Mouse (Mus musculus) heart, embryonic 14.5 days (tissue): ENCODE measurements around the gene Nkx2-5. TPM values are rescaled to one million over a fixed set of nuclear protein-coding genes. Genes with fewer than 3 reads are reported as not detected.

Experiments
- ATAC-seq: fragments of 200-750 bp; cut with Nextera tagmentation; 2 replicates; pipeline ENCODE4 v1.8.0; 2017; ENCODE audit warnings: low read depth, moderate TSS enrichment; ENCODE audit not compliant: insufficient number of reproducible peaks, insufficient read depth, low FRiP score
- H3K27ac ChIP-seq, 2 experiments: fragments of 200-500 bp in 1 of 2; fragments of 300-500 bp in 1 of 2; sonication (generic) in 1 of 2; replicated peaks in 1 of 2; 2 replicates each; pipeline ENCODE4 v1.5.1; 2012 to 2014; ENCODE audit warnings: low read depth in 2 of 2, low read length in 2 of 2, control low read depth in 1 of 2, mild to moderate bottlenecking in 1 of 2, mixed read lengths in 1 of 2; ENCODE audit not compliant: control insufficient read depth in 1 of 2, insufficient read depth in 1 of 2
- H3K27me3 ChIP-seq: fragments of 300-500 bp; sonication (generic); 2 replicates; pipeline ENCODE4 v1.6.1; 2014; ENCODE audit warnings: mild to moderate bottlenecking, low read length, control low read depth; ENCODE audit not compliant: control insufficient read depth, insufficient read depth
- H3K36me3 ChIP-seq: fragments of 300-500 bp; sonication (generic); 2 replicates; pipeline ENCODE4 v1.6.1; 2014; ENCODE audit warnings: mild to moderate bottlenecking, control low read depth, low read length, mixed read lengths; ENCODE audit not compliant: control insufficient read depth, insufficient read depth
- H3K4me1 ChIP-seq, 2 experiments: fragments of 200-500 bp in 1 of 2; fragments of 300-500 bp in 1 of 2; sonication (generic) in 1 of 2; 2 replicates each; pipeline ENCODE4 v1.6.1; 2012 to 2014; ENCODE audit warnings: low read length in 2 of 2, control low read depth in 1 of 2, mixed read lengths in 1 of 2; ENCODE audit not compliant: control insufficient read depth in 2 of 2, insufficient read depth in 2 of 2
- H3K4me2 ChIP-seq: fragments of 300-500 bp; sonication (generic); 2 replicates; pipeline ENCODE4 v1.6.1; 2014; ENCODE audit warnings: mild to moderate bottlenecking, low read length
- H3K4me3 ChIP-seq, 2 experiments: fragments of 200-500 bp in 1 of 2; fragments of 300-500 bp in 1 of 2; sonication (generic) in 1 of 2; 2 replicates each; pipeline ENCODE4 v1.5.1; 2012 to 2014; ENCODE audit warnings: low read length in 2 of 2, mild to moderate bottlenecking in 2 of 2, control low read depth in 1 of 2, low read depth in 1 of 2, moderate library complexity in 1 of 2; ENCODE audit not compliant: control insufficient read depth in 1 of 2, insufficient read depth in 1 of 2
- H3K9ac ChIP-seq: fragments of 300-500 bp; sonication (generic); 2 replicates; pipeline ENCODE4 v1.6.1; 2014; ENCODE audit warnings: mild to moderate bottlenecking, low read length
- H3K9me3 ChIP-seq: fragments of 300-500 bp; sonication (generic); 2 replicates; pipeline ENCODE4 v1.6.1; 2016; ENCODE audit warnings: low read length, control low read depth; ENCODE audit not compliant: control insufficient read depth
- WGBS: fragments of 180-500 bp; shearing (Covaris S2); extraction: QIAGEN DNeasy Blood & Tissue Kit; methylation state at CpG from one replicate; pipeline ENCODE4 v1.1.7; 2014; 5-methylcytosine and 5-hydroxymethylcytosine counted together
- polyA plus RNA-seq: library from polyadenylated mRNA; unstranded; fragments of >200 nt; fragmentation: Nextera tagmentation; extraction: Ambion mirVana; gene quantifications from 2 replicates; pipeline ENCODE4 v1.2.1, GENCODE M21; 2014

Gene Nkx2-5
- polyA plus RNA-seq, 1 experiment from 2014 or later: 177 TPM

DNA sequence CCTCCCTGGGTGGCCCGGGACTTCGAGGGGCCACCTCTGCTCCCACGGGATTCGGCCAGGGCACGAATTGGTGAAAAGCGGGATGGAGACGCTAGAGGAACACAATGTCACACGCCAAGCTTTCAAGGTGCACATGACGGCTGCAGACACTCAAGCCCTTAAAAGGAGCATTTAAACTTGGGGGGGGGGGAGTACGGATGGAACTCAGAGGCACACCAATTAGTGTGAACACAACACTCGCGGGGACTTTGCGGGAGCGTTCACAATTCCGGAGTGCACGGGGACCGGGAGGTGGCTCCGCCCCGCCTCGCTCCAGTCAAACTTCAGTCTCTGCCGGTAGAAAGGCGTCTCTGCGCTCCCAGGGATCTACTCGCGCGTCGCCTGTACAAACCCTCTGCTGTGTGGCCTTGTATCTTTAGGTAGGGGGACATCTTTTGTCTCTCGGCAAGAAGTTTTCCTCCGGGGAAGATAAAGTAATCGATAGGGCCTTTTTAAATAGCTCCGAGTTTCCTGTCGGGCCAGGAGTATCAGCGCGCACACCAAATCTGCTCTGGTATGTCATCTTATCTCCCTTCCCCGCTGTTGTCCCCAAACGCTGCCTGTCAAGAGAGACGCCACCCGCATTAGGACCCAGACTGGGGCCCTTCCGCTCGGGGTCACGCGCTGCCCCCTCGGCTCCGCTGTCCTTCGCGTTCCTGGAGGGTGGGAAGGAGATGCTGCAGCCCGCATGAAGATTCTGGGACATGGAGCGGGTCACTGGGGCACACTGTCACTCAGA is 5.7 kb upstream of the Nkx2-5 start:
- H3K9me3 ChIP-seq: no peaks in the 10 kb centered on the region
- H3K27me3 ChIP-seq: peaks cover 15% of the 10 kb centered on the region; the same call in 1 of the 2 replicates
- no peaks in the 10 kb centered on the region for H3K36me3 ChIP-seq
- ATAC-seq: peak; percentile 57
- H3K27ac ChIP-seq: peak overlapping the region; percentile 98 to 99
- peaks cover 2 to 12% of the 10 kb centered on the region in 2 experiments; a peak in 3 of 4 replicates for H3K4me1 ChIP-seq
- peak overlapping the region; percentile 54 to 78 for H3K4me3 ChIP-seq
- peak overlapping the region; percentile 75 for H3K4me2 ChIP-seq
- under 1% methylated on average over 48 of the region's 48 CpGs for WGBS
- H3K9ac ChIP-seq: peak overlapping the region; percentile 94

- Histone ChIP-seq H3K9ac (peak overlapping the region; percentile 94), H3K27me3 (peaks cover 16% of the 10 kb centered on the region; the same call in 1 of the 2 replicates), H3K4me2 (peak overlapping the region; percentile 75), H3K9me3 (no peaks in the 10 kb centered on the region), H3K4me1 (peaks cover 2 to 11% of the 10 kb centered on the region in 2 experiments; a peak in 3 of 4 replicates), H3K36me3 (no peaks in the 10 kb centered on the region), H3K4me3 (peak overlapping the region; percentile 54 to 78), H3K27ac (peak overlapping the region; percentile 98 to 99)
- no peak for ATAC-seq
- WGBS: under 1% methylated on average over 44 of the region's 44 CpGs
Observed at GRCm38 (mm10) chr17:26849746-26850357, 5.0 kb upstream of the Nkx2-5 start.

- Histone ChIP-seq H3K36me3 (no peaks in the 10 kb centered on the region), H3K9me3 (no peaks in the 10 kb centered on the region), H3K4me2 (peak overlapping the region; percentile 75), H3K27ac (peak overlapping the region; percentile 98 to 99), H3K9ac (peak overlapping the region; percentile 94), H3K4me3 (peak overlapping the region; percentile 54 to 78), H3K4me1 (peaks cover 2 to 9% of the 10 kb centered on the region in 2 experiments), H3K27me3 (peaks cover 16% of the 10 kb centered on the region; the same call in 1 of the 2 replicates)
- 1% methylated on average over 19 of the region's 19 CpGs for WGBS
- ATAC-seq: no peak
Observed at GRCm38 (mm10) chr17:26849106-26849745, 4.4 kb upstream of the Nkx2-5 start.

- H3K36me3 ChIP-seq: no peaks in the 10 kb centered on the region
- H3K4me1 ChIP-seq: peaks cover 2 to 4% of the 10 kb centered on the region in 2 experiments; a peak in 3 of 4 replicates
- no peaks in the 10 kb centered on the region for H3K9me3 ChIP-seq
- H3K9ac ChIP-seq: peak overlapping the region; percentile 82
- H3K27ac ChIP-seq: peak overlapping the region; percentile 82
- 4% methylated on average over 6 of the region's 6 CpGs for WGBS
- peak overlapping the region; percentile 23 to 27; a peak in 3 of 4 replicates for H3K4me3 ChIP-seq
- ATAC-seq: no peak
- H3K27me3 ChIP-seq: peaks cover 14% of the 10 kb centered on the region; the same call in 1 of the 2 replicates
- H3K4me2 ChIP-seq: peak overlapping the region; percentile 79
Observed at GRCm38 (mm10) chr17:26848236-26848635, 3.4 kb upstream of the Nkx2-5 start.

- Histone ChIP-seq H3K27ac (peak overlapping the region; percentile 82), H3K9me3 (no peaks in the 10 kb centered on the region), H3K36me3 (no peaks in the 10 kb centered on the region), H3K4me1 (peaks cover 2 to 4% of the 10 kb centered on the region in 2 experiments; a peak in 2 of 4 replicates), H3K27me3 (peaks cover 14% of the 10 kb centered on the region), H3K4me2 (peak overlapping the region; percentile 79), H3K4me3 (peak overlapping the region; percentile 23 to 27; a peak in 3 of 4 replicates), H3K9ac (peak overlapping the region; percentile 82)
- WGBS: 9% methylated on average over 5 of the region's 5 CpGs
- ATAC-seq: no peak
Observed at GRCm38 (mm10) chr17:26847801-26848200, 3.0 kb upstream of the Nkx2-5 start.

DNA sequence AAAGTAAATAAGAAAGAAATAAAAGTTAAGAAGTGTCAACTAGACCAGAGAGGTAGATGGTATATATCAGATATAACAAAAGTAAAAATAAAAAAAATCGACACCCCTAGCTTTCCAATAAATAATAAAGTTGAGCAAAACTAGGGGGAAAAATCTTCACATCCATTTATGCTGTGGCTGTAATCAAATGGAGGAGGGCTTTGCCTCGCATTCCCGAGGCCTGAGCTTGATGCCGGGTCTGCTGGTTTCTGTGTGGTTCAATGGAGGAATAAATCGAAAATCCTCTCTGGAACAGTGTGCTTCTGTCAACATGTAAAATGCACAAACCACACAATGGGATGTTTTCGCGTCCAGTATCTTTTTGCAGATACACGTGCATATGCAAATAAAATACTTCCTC is 1.6 kb upstream of the Nkx2-5 start:
- H3K4me3 ChIP-seq: peak overlapping the region; percentile 21 to 23

More for the DNA sequence above, 1.6 kb upstream of the Nkx2-5 start:
- H3K36me3 ChIP-seq: no peaks in the 10 kb centered on the region
- no peaks in the 10 kb centered on the region for H3K9me3 ChIP-seq
- peak overlapping the region; percentile 79 for H3K4me2 ChIP-seq
- peak overlapping the region; percentile 54 for H3K9ac ChIP-seq
- ATAC-seq: no peak
- peak overlapping the region in 1 of 2 experiments; percentile 58; a peak in 2 of 4 replicates for H3K27ac ChIP-seq
- H3K4me1 ChIP-seq: peaks cover 0 to 8% of the 10 kb centered on the region in 2 experiments; a peak in 2 of 4 replicates
- WGBS: 14% methylated on average over 8 of the region's 8 CpGs
- peaks cover 19% of the 10 kb centered on the region for H3K27me3 ChIP-seq
